Mouse (Mus musculus) brain, embryonic 14.5 days (tissue): ENCODE results near the gene Gm17631. TPM values are rescaled to one million over a fixed set of nuclear protein-coding genes. Genes with fewer than 3 reads are reported as not detected.
"Not testable (repeated sequence)": the region's sequence is repeated elsewhere in the genome, so short reads cannot be mapped to it uniquely, and the experiment has no call there.

Experiments used
- DNase-seq: peaks from one replicate; pipeline ENCODE4 v3.0.0-alpha.2; 2011; ENCODE audit warnings: low read depth
- CTCF ChIP-seq: fragments of 200-500 bp; IDR thresholded peaks from 2 replicates; pipeline ENCODE4 v1.5.1; 2012; ENCODE audit warnings: inconsistent platforms, mild to moderate bottlenecking, moderate library complexity, borderline replicate concordance; ENCODE audit not compliant: insufficient read depth, insufficient read length; ENCODE audit errors: extremely low read depth
- POLR2A ChIP-seq: fragments of 200-500 bp; IDR thresholded peaks from 2 replicates; pipeline ENCODE4 v1.6.1; 2012; ENCODE audit warnings: mild to moderate bottlenecking, inconsistent platforms, borderline replicate concordance; ENCODE audit not compliant: poor library complexity, insufficient read depth, insufficient read length, severe bottlenecking; ENCODE audit errors: extremely low read depth
- polyA plus RNA-seq: library from polyadenylated mRNA; depleted of rRNA; stranded (reverse); fragments of >200 nt; gene quantifications from 2 replicates; pipeline ENCODE4 v1.2.3, GENCODE M21; 2012; rRNA removed

The Gm17631 gene
- not detected in 2 replicates for polyA plus RNA-seq

- not testable (repeated sequence) for DNase-seq
Measured at GRCm38 (mm10) chr6:129862349-129862748, at the start of gene Gm17631. Gm17631 (plus strand) TSS chr6:129862649.

GRCm38 (mm10) chr6:129817731-129818130 is 44.7 kb upstream of the Gm17631 start:
- TF ChIP-seq CTCF, result no peak
- no peak for TF ChIP-seq POLR2A
- DNase-seq, result no peak

GRCm38 (mm10) chr6:129824004-129824403 is 38.4 kb upstream of the Gm17631 start:
- TF ChIP-seq CTCF (no peak), POLR2A (no peak)
- no peak for DNase-seq

GRCm38 (mm10) chr6:129825559-129825958 is 36.9 kb upstream of the Gm17631 start:
- TF ChIP-seq CTCF (no peak), POLR2A (no peak)
- no peak for DNase-seq

- no peak for DNase-seq
- TF ChIP-seq CTCF, result no peak
- no peak for TF ChIP-seq POLR2A
Measured at GRCm38 (mm10) chr6:129876549-129876948, 14.1 kb downstream of the Gm17631 start, which contains the start of gene Klra17. Klra17 (minus strand) TSS chr6:129876672.

GRCm38 (mm10) chr6:129882525-129882924 is 20.1 kb downstream of the Gm17631 start:
- TF ChIP-seq CTCF (no peak), POLR2A (no peak)
- no peak for DNase-seq

Other genes starting within 250 kb of the Gm17631 start
- gene Klrk1, start 238.8 kb upstream of the Gm17631 start, polyA plus RNA-seq, result 0.01 TPM in 1 of 2 replicates, not detected in the other
- gene Klrc3, start 219.3 kb upstream of the Gm17631 start, polyA plus RNA-seq, result not detected in 2 replicates
- gene Klrc2, start 202.0 kb upstream of the Gm17631 start, polyA plus RNA-seq, result not detected in 2 replicates
- not detected in 2 replicates for gene Klrc1, start 183.7 kb upstream of the Gm17631 start, polyA plus RNA-seq
- gene Klri1, start 145.5 kb upstream of the Gm17631 start, polyA plus RNA-seq, result not detected in 2 replicates
- not detected in 2 replicates for gene Klri2, start 122.2 kb upstream of the Gm17631 start, polyA plus RNA-seq
- not detected in 2 replicates for gene Gm156, start 78.4 kb upstream of the Gm17631 start, polyA plus RNA-seq
- not detected in 2 replicates for gene Klra17, start 14.0 kb downstream of the Gm17631 start, polyA plus RNA-seq
- gene Klra5, start 55.0 kb downstream of the Gm17631 start, polyA plus RNA-seq, result not detected in 2 replicates
- gene Klra6, start 164.3 kb downstream of the Gm17631 start, polyA plus RNA-seq, result not detected in 2 replicates
- gene Klra4, start 204.6 kb downstream of the Gm17631 start, polyA plus RNA-seq, result not detected in 2 replicates